Mouse (Mus musculus): ENCODE data around the gene Ano6. TPM values are rescaled to one million over a fixed set of nuclear protein-coding genes. Genes with fewer than 3 reads are reported as not detected.

Gene Ano6
- total and polyA plus RNA-seq, 3 experiments = 14.9 to 27.0 (median 18.4) TPM

GRCm38 (mm10) chr15:95805022-95805471 is 14.4 kb downstream of the Ano6 start:
- no peak for TF ChIP-seq ZMIZ1 (IDR thresholded peaks at IDR 0.05; ENCODE audit: low read depth, low read length)
- peak; percentile 48; the same call in 1 of the 2 replicates for TF ChIP-seq ETS1 (conservative IDR thresholded peaks at IDR 0.05; ENCODE audit: low read depth, low read length)
- 0 out of 2 replicates have a peak, but pooled peaks have one; percentile 54 for TF ChIP-seq JUND (conservative IDR thresholded peaks at IDR 0.05; ENCODE audit: low read depth, low read length)
- TF ChIP-seq EP300 (IDR thresholded peaks at IDR 0.05; ENCODE audit: low read length) = peak; percentile 61
- no peak for TF ChIP-seq RAD21 (IDR thresholded peaks at IDR 0.05; ENCODE audit: low read depth, low read length)
- TF ChIP-seq ZNF384 (IDR thresholded peaks at IDR 0.05; ENCODE audit: low read depth, low read length) = no peak
- no peak for TF ChIP-seq SMC3 (IDR thresholded peaks at IDR 0.05; ENCODE audit: low read depth, low read length)
- TF ChIP-seq ELF1 (IDR thresholded peaks at IDR 0.05; ENCODE audit: low read depth, low read length) = no peak
- peak; percentile 59; the same call in 1 of the 2 replicates for TF ChIP-seq MAFK (IDR thresholded peaks at IDR 0.05; ENCODE audit: insufficient replicate concordance, low read length)
- no peak for TF ChIP-seq E2F4 (IDR thresholded peaks at IDR 0.05; ENCODE audit: insufficient replicate concordance, low read depth, low read length)
- peak; percentile 43; the same call in 1 of the 2 replicates for TF ChIP-seq IRF4 (IDR thresholded peaks at IDR 0.05; ENCODE audit: low read depth, low read length)
- no peak for TF ChIP-seq MAZ (IDR thresholded peaks at IDR 0.05; ENCODE audit: low read depth, low read length)
- TF ChIP-seq MEF2A (IDR thresholded peaks at IDR 0.05; ENCODE audit: borderline replicate concordance, low read depth, low read length) = no peak
- no peak for TF ChIP-seq USF1 (IDR thresholded peaks at IDR 0.05; ENCODE audit: low read depth, low read length)
- no peak for TF ChIP-seq HCFC1 (IDR thresholded peaks at IDR 0.05; ENCODE audit: low read depth, low read length)
- TF ChIP-seq MAX (IDR thresholded peaks at IDR 0.05; ENCODE audit: low read length) = no peak
- no peak for TF ChIP-seq ZKSCAN1 (IDR thresholded peaks at IDR 0.05; ENCODE audit: borderline replicate concordance, low read depth, low read length)
- TF ChIP-seq TBP (conservative IDR thresholded peaks at IDR 0.05; ENCODE audit: low read depth, low read length) = no peak
- TF ChIP-seq CHD1 (IDR thresholded peaks at IDR 0.05; ENCODE audit: low read depth, low read length) = no peak
- TF ChIP-seq MXI1 (IDR thresholded peaks at IDR 0.05; ENCODE audit: low read depth, low read length) = no peak
- no peak for TF ChIP-seq GABPA (IDR thresholded peaks at IDR 0.05; ENCODE audit: insufficient replicate concordance, low read depth, low read length)
- TF ChIP-seq POLR2A (IDR thresholded peaks at IDR 0.05; ENCODE audit: low read depth, low read length) = no peak
- 0 out of 2 replicates have a peak, but pooled peaks have one; percentile 18 for TF ChIP-seq TCF12 (IDR thresholded peaks at IDR 0.05; ENCODE audit: low read depth, low read length)
- TF ChIP-seq CHD2 (IDR thresholded peaks at IDR 0.05; ENCODE audit: low read length) = no peak
- TF ChIP-seq NELFE (IDR thresholded peaks at IDR 0.05; ENCODE audit: low read depth, low read length) = no peak
- no peak for TF ChIP-seq KAT2A (IDR thresholded peaks at IDR 0.05; ENCODE audit: insufficient replicate concordance, low read length)
- no peak for TF ChIP-seq UBTF (IDR thresholded peaks at IDR 0.05; ENCODE audit: low read depth, low read length)
- peak; percentile 34; the same call in 1 of the 2 replicates for TF ChIP-seq BHLHE40 (IDR thresholded peaks at IDR 0.05; ENCODE audit: low read depth, low read length)
- no peak for TF ChIP-seq JUN (IDR thresholded peaks at IDR 0.05; ENCODE audit: insufficient read depth, low read depth, low read length)
- TF ChIP-seq CTCF (conservative IDR thresholded peaks at IDR 0.05 in 1 of 2, IDR thresholded peaks at IDR 0.05 in 1 of 2; ENCODE audit: low read depth in 2 of 2, low read length in 2 of 2) = no peak
- TF ChIP-seq ZC3H11A (IDR thresholded peaks at IDR 0.05; ENCODE audit: low read depth, low read length) = no peak
- no peak for TF ChIP-seq RCOR1 (conservative IDR thresholded peaks at IDR 0.05; ENCODE audit: low read depth, low read length)
- TF ChIP-seq PAX5 (IDR thresholded peaks at IDR 0.05; ENCODE audit: low read length) = no peak
- no peak for TF ChIP-seq POLR2AphosphoS2 (IDR thresholded peaks at IDR 0.05; ENCODE audit: low read depth, low read length)
- TF ChIP-seq MYC (IDR thresholded peaks at IDR 0.05; ENCODE audit: low read depth, low read length) = 0 out of 2 replicates have a peak, but pooled peaks have one; percentile 36
- no peak for TF ChIP-seq SIN3A (IDR thresholded peaks at IDR 0.05; ENCODE audit: low read length)
- Histone ChIP-seq H3K36me3 (replicated peaks in 1 of 2; ENCODE audit: control insufficient read depth in 1 of 2, insufficient read depth in 1 of 2, low read length in 1 of 2) (peaks cover 2 to 41% of the 10 kb centered on the region in 2 experiments), H3K4me2 (ENCODE audit: insufficient read depth, low read depth, poor library complexity, severe bottlenecking) (no peak overlapping the region), H3K27me3 (replicated peaks) (no peaks in the 10 kb centered on the region), H3K4me1 (ENCODE audit: control insufficient read depth in 1 of 2, insufficient read depth in 2 of 2) (peaks cover 27 to 58% of the 10 kb centered on the region in 2 experiments), H3K9me3 (replicated peaks; ENCODE audit: low read length) (no peaks in the 10 kb centered on the region), H3K27ac (ENCODE audit: insufficient read depth, low read depth) (peak overlapping the region; percentile 28; the same call in 1 of the 2 replicates), H3K79me2 (replicated peaks; ENCODE audit: control insufficient read depth, extremely low read depth, insufficient read depth, poor library complexity, severe bottlenecking) (peaks cover 18% of the 10 kb centered on the region), H3K4me3 (replicated peaks in 1 of 3; ENCODE audit: low read depth in 2 of 3, low read length in 2 of 3, poor library complexity in 1 of 3) (no peak overlapping the region), H3K9ac (ENCODE audit: insufficient read depth, low read depth) (no peak overlapping the region)
- dilution Hi-C loops (cut with MboI; ENCODE audit: extremely low pct_ligation_motif_present, extremely low pct_unique_long_range_greater_than_20kb, low sequenced_read_pairs) (no loop called here), in situ Hi-C loops (cut with MboI; ENCODE audit: low pct_ligation_motif_present, low pct_unique_long_range_greater_than_20kb, low sequenced_read_pairs) (no loop called here)
- peak; percentile 35 for DNase-seq (ENCODE audit: extremely low read depth)

Data from CH12.LX (cell line).